Mouse (Mus musculus): ENCODE measurements around the gene Cdca5. TPM values are rescaled to one million over a fixed set of nuclear protein-coding genes. Genes with fewer than 3 reads are reported as not detected.

Cdca5 gene
- polyA plus RNA-seq, 1 experiment from 2014 or later, result 19.3 TPM

GRCm38 (mm10) chr19:6048681-6049410 is 35.9 kb upstream of the Cdca5 start:
- H3K4me3 ChIP-seq, result no peak overlapping the region
- ATAC-seq (replicated peaks), result no peak
- H3K4me1 ChIP-seq, result peaks cover 20% of the 10 kb centered on the region
- no peak overlapping the region for H3K9ac ChIP-seq (replicated peaks)
- peaks cover 56% of the 10 kb centered on the region for H3K36me3 ChIP-seq
- no peak overlapping the region for H3K27ac ChIP-seq (replicated peaks)
- no peaks in the 10 kb centered on the region for H3K27me3 ChIP-seq
- WGBS, result 89% methylated on average over 11 of the region's 11 CpGs
- H3K4me2 ChIP-seq (replicated peaks), result no peak overlapping the region
- no peaks in the 10 kb centered on the region for H3K9me3 ChIP-seq

DNA sequence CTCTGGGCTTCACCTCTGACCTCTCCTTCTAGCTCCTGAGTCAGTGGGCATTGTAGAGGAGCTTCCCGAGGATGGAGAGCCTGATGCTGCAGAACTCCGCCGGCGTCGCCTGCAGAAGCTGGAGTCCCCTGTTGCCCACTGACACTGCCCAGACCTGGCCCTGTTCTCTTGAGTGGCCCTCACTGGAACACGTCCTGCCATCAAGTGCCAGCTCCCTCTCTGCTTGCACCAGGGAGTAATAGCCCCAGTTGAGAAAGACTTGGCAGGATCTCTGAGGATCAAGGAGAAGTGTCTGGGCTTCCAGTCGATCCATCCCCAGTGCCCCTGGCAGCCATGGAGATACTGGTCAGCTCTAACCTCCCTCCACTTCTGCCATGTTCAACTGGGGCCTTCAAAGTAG is 32.3 kb upstream of the Cdca5 start:
- no peaks in the 10 kb centered on the region for H3K27me3 ChIP-seq
- no peak for ATAC-seq (replicated peaks)
- peaks cover 75% of the 10 kb centered on the region for H3K36me3 ChIP-seq
- H3K4me3 ChIP-seq, result no peak overlapping the region
- no peak overlapping the region for H3K27ac ChIP-seq (replicated peaks)
- no peaks in the 10 kb centered on the region for H3K9me3 ChIP-seq
- 91% methylated on average over 7 of the region's 7 CpGs for WGBS
- H3K9ac ChIP-seq (replicated peaks), result no peak overlapping the region
- H3K4me1 ChIP-seq, result peaks cover 22% of the 10 kb centered on the region
- no peak overlapping the region for H3K4me2 ChIP-seq (replicated peaks)

DNA sequence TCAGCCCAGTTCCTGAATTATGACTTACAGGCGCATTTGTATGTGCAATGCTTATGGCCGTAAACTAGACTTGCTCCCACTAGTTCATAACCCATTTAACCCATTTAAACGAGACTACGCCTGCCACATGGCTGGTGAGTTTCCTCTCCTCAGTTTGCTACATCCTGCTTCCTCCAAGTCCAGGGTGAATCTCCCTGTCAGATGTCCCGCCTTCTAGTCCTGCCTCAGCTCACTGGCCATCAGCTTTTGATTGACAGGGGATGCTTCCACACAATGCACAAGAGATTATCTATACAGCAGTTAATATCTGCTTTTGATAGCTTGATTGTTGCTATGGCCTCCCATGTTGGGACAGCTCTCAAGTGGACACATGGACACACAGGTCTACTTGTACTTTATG is 30.5 kb upstream of the Cdca5 start:
- H3K36me3 ChIP-seq, result peaks cover 69% of the 10 kb centered on the region
- H3K4me1 ChIP-seq, result peaks cover 23% of the 10 kb centered on the region
- H3K4me3 ChIP-seq, result no peak overlapping the region
- no peak overlapping the region for H3K27ac ChIP-seq (replicated peaks)
- no peak overlapping the region for H3K9ac ChIP-seq (replicated peaks)
- ATAC-seq (replicated peaks), result no peak
- H3K4me2 ChIP-seq (replicated peaks), result no peak overlapping the region
- no peaks in the 10 kb centered on the region for H3K9me3 ChIP-seq
- H3K27me3 ChIP-seq, result no peaks in the 10 kb centered on the region
- WGBS, result 91% methylated on average over 5 of the region's 5 CpGs

DNA sequence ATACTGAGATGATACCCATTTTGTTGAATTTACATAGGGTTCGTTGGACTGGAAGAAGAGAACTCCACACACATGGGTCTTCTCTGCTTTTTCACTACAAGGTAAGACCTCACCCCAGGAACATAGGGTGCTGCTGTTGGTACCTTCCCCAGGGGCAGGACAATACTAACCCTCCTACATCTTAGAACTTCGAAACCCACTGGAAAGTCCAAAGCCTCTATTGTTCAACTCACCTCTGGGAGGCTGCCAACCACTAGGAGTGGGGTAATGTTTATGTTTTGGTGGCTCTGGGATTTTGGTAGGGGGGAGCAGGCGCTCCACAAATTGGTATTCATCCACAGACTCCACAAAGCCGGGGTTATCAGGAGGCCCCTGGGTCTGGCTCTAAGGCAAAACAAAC is 28.1 kb upstream of the Cdca5 start:
- Histone ChIP-seq H3K9ac (replicated peaks) (peak overlapping the region; percentile 84), H3K4me1 (peaks cover 30% of the 10 kb centered on the region), H3K4me3 (peak overlapping the region; percentile 87), H3K27ac (replicated peaks) (no peak overlapping the region), H3K9me3 (no peaks in the 10 kb centered on the region), H3K4me2 (replicated peaks) (peak overlapping the region; percentile 78), H3K36me3 (peaks cover 50% of the 10 kb centered on the region), H3K27me3 (no peaks in the 10 kb centered on the region)
- no peak for ATAC-seq (replicated peaks)
- 43% methylated on average over 4 of the region's 4 CpGs for WGBS

GRCm38 (mm10) chr19:6057313-6058096 is 27.3 kb upstream of the Cdca5 start, which contains the start of the genes Mrpl49 and Fau:
Gene Mrpl49, minus strand, starts transcription at chr19:6057785.
Gene Fau, plus strand, starts transcription at chr19:6057844.
- H3K9ac ChIP-seq (replicated peaks), result peak within 1 kb of the TSS; percentile 93
- peak; percentile 87 for ATAC-seq (replicated peaks)
- H3K9me3 ChIP-seq, result no peaks in the 10 kb centered on the region
- H3K4me3 ChIP-seq, result peak within 1 kb of the TSS; percentile 87
- H3K36me3 ChIP-seq, result peaks cover 42% of the 10 kb centered on the region
- H3K4me2 ChIP-seq (replicated peaks), result peak within 1 kb of the TSS; percentile 78
- H3K27ac ChIP-seq (replicated peaks), result peak within 1 kb of the TSS; percentile 86
- H3K4me1 ChIP-seq, result peaks cover 38% of the 10 kb centered on the region
- H3K27me3 ChIP-seq, result no peaks in the 10 kb centered on the region
- under 1% methylated on average over 63 of the region's 63 CpGs for WGBS

GRCm38 (mm10) chr19:6058513-6058912 is 26.3 kb upstream of the Cdca5 start:
- ATAC-seq (replicated peaks), result no peak
- H3K9me3 ChIP-seq, result no peaks in the 10 kb centered on the region
- peaks cover 32% of the 10 kb centered on the region for H3K36me3 ChIP-seq
- peak overlapping the region; percentile 87 for H3K4me3 ChIP-seq
- H3K27ac ChIP-seq (replicated peaks), result 0 out of 2 replicates have a peak overlapping the region, but pooled peaks have one; percentile 86
- peak overlapping the region; percentile 93 for H3K9ac ChIP-seq (replicated peaks)
- peaks cover 48% of the 10 kb centered on the region for H3K4me1 ChIP-seq
- 42% methylated on average over 5 of the region's 5 CpGs for whole genome bisulfite sequencing
- no peaks in the 10 kb centered on the region for H3K27me3 ChIP-seq
- peak overlapping the region; percentile 78 for H3K4me2 ChIP-seq (replicated peaks)

DNA sequence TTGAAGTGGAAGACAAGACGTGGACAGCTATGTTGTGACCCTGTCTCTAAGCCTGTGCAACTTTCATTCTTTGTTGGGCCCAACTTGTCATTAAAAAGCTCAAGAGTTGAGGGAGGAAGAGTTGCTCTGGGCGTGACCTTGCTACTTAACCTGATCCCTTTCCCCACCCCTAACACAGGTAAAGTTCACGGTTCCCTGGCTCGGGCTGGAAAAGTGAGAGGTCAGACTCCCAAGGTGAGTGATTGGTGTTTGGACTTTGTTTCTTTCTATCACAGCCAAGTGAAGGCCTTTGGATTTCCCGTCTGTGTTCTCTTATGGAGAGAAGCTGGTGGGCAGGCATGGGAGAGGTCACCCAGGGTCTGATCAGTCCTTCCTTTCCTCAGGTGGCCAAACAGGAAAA is 25.8 kb upstream of the Cdca5 start:
- 87% methylated on average over 5 of the region's 5 CpGs for WGBS
- Histone ChIP-seq H3K9ac (replicated peaks) (no peak overlapping the region; the same call in 1 of the 2 replicates), H3K9me3 (no peaks in the 10 kb centered on the region), H3K4me3 (peak overlapping the region; percentile 87), H3K27me3 (no peaks in the 10 kb centered on the region), H3K36me3 (peaks cover 28% of the 10 kb centered on the region), H3K27ac (replicated peaks) (no peak overlapping the region), H3K4me1 (peaks cover 49% of the 10 kb centered on the region), H3K4me2 (replicated peaks) (peak overlapping the region; percentile 78)
- ATAC-seq (replicated peaks), result no peak

- H3K4me2 ChIP-seq (replicated peaks), result peak within 1 kb of the TSS; percentile 99
- H3K9ac ChIP-seq (replicated peaks), result peak within 1 kb of the TSS; percentile 94
- no peaks in the 10 kb centered on the region for H3K27me3 ChIP-seq
- ATAC-seq (replicated peaks), result peak; percentile 74
- WGBS, result 0% methylated on average over 57 of the region's 58 CpGs
- peak within 1 kb of the TSS; percentile 88 for H3K4me3 ChIP-seq
- H3K9me3 ChIP-seq, result no peaks in the 10 kb centered on the region
- H3K36me3 ChIP-seq, result peaks cover 10% of the 10 kb centered on the region
- peak within 1 kb of the TSS; percentile 94 for H3K27ac ChIP-seq (replicated peaks)
- H3K4me1 ChIP-seq, result peaks cover 52% of the 10 kb centered on the region
Measured at GRCm38 (mm10) chr19:6061021-6061533, 23.7 kb upstream of the Cdca5 start, which contains the start of gene Znhit2. Gene Znhit2, plus strand, starts transcription at chr19:6061192.

DNA sequence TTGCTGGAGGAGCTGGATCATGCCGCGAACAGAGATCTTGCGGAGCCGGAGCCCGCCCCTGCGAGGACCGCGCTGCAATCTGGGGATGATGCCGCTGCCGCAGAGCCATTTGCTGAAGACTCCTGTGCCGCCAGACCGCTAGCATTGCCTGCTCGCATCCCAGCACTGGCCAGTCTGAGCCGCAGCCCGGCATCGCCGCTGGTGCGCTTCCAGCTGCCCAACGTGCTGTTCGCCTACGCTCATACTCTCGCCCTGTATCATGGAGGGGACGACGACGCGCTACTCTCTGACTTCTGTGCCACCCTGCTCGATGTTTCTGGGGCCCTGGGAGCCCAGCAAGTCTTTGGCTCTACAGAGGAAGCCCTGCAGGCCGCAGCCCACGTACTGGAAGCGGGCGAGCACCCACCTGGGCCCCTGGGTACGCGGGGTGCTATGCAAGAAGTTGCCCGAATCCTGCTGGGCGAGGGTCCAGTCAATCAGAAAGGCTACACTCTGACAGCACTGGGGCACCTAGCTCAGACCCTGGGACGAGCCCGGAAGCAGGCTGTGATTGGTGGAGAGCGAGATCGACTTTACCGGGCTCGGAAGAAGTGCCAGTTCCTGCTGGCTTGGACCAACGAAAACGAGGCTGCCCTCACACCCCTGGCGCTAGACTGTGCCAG is 23.0 kb upstream of the Cdca5 start:
- H3K4me3 ChIP-seq, result peak overlapping the region; percentile 88
- H3K4me2 ChIP-seq (replicated peaks), result peak overlapping the region; percentile 99
- no peaks in the 10 kb centered on the region for H3K9me3 ChIP-seq
- ATAC-seq (replicated peaks), result no peak
- peak overlapping the region; percentile 94 for H3K27ac ChIP-seq (replicated peaks)
- WGBS, result 2% methylated on average over 44 of the region's 44 CpGs
- H3K36me3 ChIP-seq, result peaks cover 10% of the 10 kb centered on the region
- H3K9ac ChIP-seq (replicated peaks), result peak overlapping the region; percentile 94
- H3K27me3 ChIP-seq, result no peaks in the 10 kb centered on the region
- peaks cover 52% of the 10 kb centered on the region for H3K4me1 ChIP-seq

GRCm38 (mm10) chr19:6062418-6062817 is 22.4 kb upstream of the Cdca5 start:
- H3K4me2 ChIP-seq (replicated peaks), result peak overlapping the region; percentile 99
- peak overlapping the region; percentile 88 for H3K4me3 ChIP-seq
- no peaks in the 10 kb centered on the region for H3K9me3 ChIP-seq
- no peak overlapping the region for H3K27ac ChIP-seq (replicated peaks)
- 72% methylated on average over 5 of the region's 5 CpGs for WGBS
- peaks cover 53% of the 10 kb centered on the region for H3K4me1 ChIP-seq
- no peaks in the 10 kb centered on the region for H3K27me3 ChIP-seq
- H3K9ac ChIP-seq (replicated peaks), result peak overlapping the region; percentile 94
- no peak for ATAC-seq (replicated peaks)
- H3K36me3 ChIP-seq, result peaks cover 10% of the 10 kb centered on the region

DNA sequence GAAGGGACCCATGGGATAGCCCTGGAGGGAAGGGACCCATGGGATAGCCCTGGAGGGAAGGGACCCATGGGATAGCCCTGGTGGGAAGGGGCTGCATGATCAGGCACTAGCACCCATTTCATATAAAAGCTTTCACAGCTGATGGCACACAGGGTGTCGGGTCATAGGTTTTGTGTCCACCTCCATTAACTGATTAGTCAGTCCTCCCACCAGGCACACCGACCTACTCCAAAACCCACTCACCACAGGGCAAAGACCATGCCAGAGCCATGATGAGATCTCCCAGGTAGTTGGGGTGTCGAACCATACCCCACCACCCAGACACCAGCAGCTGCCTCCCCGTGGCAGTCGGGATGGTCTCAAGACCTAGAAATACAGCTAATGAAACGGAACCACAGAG is 21.7 kb upstream of the Cdca5 start:
- no peaks in the 10 kb centered on the region for H3K27me3 ChIP-seq
- peaks cover 57% of the 10 kb centered on the region for H3K4me1 ChIP-seq
- no peak for ATAC-seq (replicated peaks)
- no peak overlapping the region for H3K27ac ChIP-seq (replicated peaks)
- no peaks in the 10 kb centered on the region for H3K9me3 ChIP-seq
- H3K36me3 ChIP-seq, result peaks cover 10% of the 10 kb centered on the region
- H3K4me2 ChIP-seq (replicated peaks), result no peak overlapping the region; the same call in 1 of the 2 replicates
- 94% methylated on average over 6 of the region's 6 CpGs for WGBS
- H3K4me3 ChIP-seq, result 0 out of 2 replicates have a peak overlapping the region, but pooled peaks have one; percentile 88
- H3K9ac ChIP-seq (replicated peaks), result no peak overlapping the region

All from forebrain, embryonic 15.5 days (tissue).